Mouse (Mus musculus) liver, embryonic 16.5 days (tissue): ENCODE results near the gene Suclg1. TPM values are rescaled to one million over a fixed set of nuclear protein-coding genes. Genes with fewer than 3 reads are reported as not detected.

ENCODE experiments used
- ATAC-seq: fragments of 200-750 bp; cut with Nextera tagmentation; 2 replicates; pipeline ENCODE4 v1.8.0; 2017; ENCODE audit warnings: low read depth, mild to moderate bottlenecking, moderate number of reproducible peaks, moderate library complexity
- H3K27ac ChIP-seq: fragments of 300-500 bp; sonication (generic); 2 replicates; pipeline ENCODE4 v1.5.1; 2014; ENCODE audit warnings: mild to moderate bottlenecking, low read length
- H3K27me3 ChIP-seq: fragments of 300-500 bp; sonication (generic); 2 replicates; pipeline ENCODE4 v1.6.1; 2014; ENCODE audit warnings: low read depth, low read length, mixed read lengths; ENCODE audit not compliant: control insufficient read depth, insufficient read depth
- H3K36me3 ChIP-seq: fragments of 300-500 bp; sonication (generic); 2 replicates; pipeline ENCODE4 v1.6.1; 2014; ENCODE audit warnings: mild to moderate bottlenecking; ENCODE audit not compliant: control insufficient read depth, insufficient read depth
- H3K4me1 ChIP-seq: fragments of 300-500 bp; sonication (generic); 2 replicates; pipeline ENCODE4 v1.6.1; 2014; ENCODE audit warnings: low read depth, low read length, mixed read lengths; ENCODE audit not compliant: control insufficient read depth
- H3K4me2 ChIP-seq: fragments of 300-500 bp; sonication (generic); 2 replicates; pipeline ENCODE4 v1.6.1; 2014; ENCODE audit warnings: low read depth, low read length, mixed read lengths
- H3K4me3 ChIP-seq: fragments of 300-500 bp; sonication (generic); 2 replicates; pipeline ENCODE4 v1.5.1; 2014; ENCODE audit warnings: low read depth, mild to moderate bottlenecking, low read length
- H3K9ac ChIP-seq: fragments of 300-500 bp; sonication (generic); 2 replicates; pipeline ENCODE4 v1.6.1; 2014; ENCODE audit warnings: low read depth, low read length
- H3K9me3 ChIP-seq: fragments of 300-500 bp; sonication (generic); replicated peaks from 2 replicates; pipeline ENCODE4 v1.6.1; 2016; ENCODE audit warnings: low read length; ENCODE audit not compliant: control insufficient read depth
- WGBS: fragments of 180-500 bp; shearing (Covaris S2); extraction: QIAGEN DNeasy Blood & Tissue Kit; methylation state at CpG from one replicate; pipeline ENCODE4 v1.1.7; 2014; ENCODE audit not compliant: insufficient replicate concordance; 5-methylcytosine and 5-hydroxymethylcytosine counted together
- polyA plus RNA-seq: library from polyadenylated mRNA; unstranded; fragments of >200 nt; fragmentation: Nextera tagmentation; extraction: Ambion mirVana; gene quantifications from 2 replicates; pipeline ENCODE4 v1.2.1, GENCODE M21; 2015

Gene Suclg1
- polyA plus RNA-seq, 1 experiment from 2014 or later: 147 TPM

- Histone ChIP-seq H3K27ac (no peak overlapping the region), H3K9ac (no peak overlapping the region), H3K27me3 (no peaks in the 10 kb centered on the region), H3K36me3 (no peaks in the 10 kb centered on the region), H3K4me2 (peak overlapping the region; percentile 54), H3K4me3 (peak overlapping the region; percentile 33), H3K9me3 (no peaks in the 10 kb centered on the region), H3K4me1 (no peaks in the 10 kb centered on the region)
- peak; percentile 61 for ATAC-seq
- 33% methylated on average over 23 of the region's 23 CpGs for WGBS
Measured at GRCm38 (mm10) chr6:73221958-73222735, 26.0 kb upstream of the Suclg1 start.

- Histone ChIP-seq H3K27me3 (no peaks in the 10 kb centered on the region), H3K4me3 (no peak overlapping the region), H3K27ac (no peak overlapping the region), H3K9ac (no peak overlapping the region), H3K4me2 (no peak overlapping the region), H3K36me3 (no peaks in the 10 kb centered on the region), H3K4me1 (no peaks in the 10 kb centered on the region), H3K9me3 (no peaks in the 10 kb centered on the region)
- peak; percentile 73 for ATAC-seq
- WGBS: 49% methylated on average over 10 of the region's 10 CpGs
Measured at GRCm38 (mm10) chr6:73222841-73223526, 25.2 kb upstream of the Suclg1 start.

- 28% methylated on average over 10 of the region's 10 CpGs for WGBS
- Histone ChIP-seq H3K36me3 (no peaks in the 10 kb centered on the region), H3K4me1 (no peaks in the 10 kb centered on the region), H3K9me3 (no peaks in the 10 kb centered on the region), H3K27ac (no peak overlapping the region), H3K4me3 (no peak overlapping the region), H3K27me3 (no peaks in the 10 kb centered on the region), H3K9ac (no peak overlapping the region), H3K4me2 (no peak overlapping the region)
- ATAC-seq: no peak
Measured at GRCm38 (mm10) chr6:73227376-73228158, 20.6 kb upstream of the Suclg1 start.

- Histone ChIP-seq H3K9ac (no peak overlapping the region), H3K9me3 (no peaks in the 10 kb centered on the region), H3K36me3 (no peaks in the 10 kb centered on the region), H3K4me2 (no peak overlapping the region), H3K27ac (no peak overlapping the region), H3K4me3 (no peak overlapping the region), H3K4me1 (no peaks in the 10 kb centered on the region), H3K27me3 (no peaks in the 10 kb centered on the region)
- ATAC-seq: no peak
- 18% methylated on average over 4 of the region's 4 CpGs for WGBS
Measured at GRCm38 (mm10) chr6:73228408-73228807, 19.8 kb upstream of the Suclg1 start.

GRCm38 (mm10) chr6:73228881-73229280, 19.3 kb upstream of the Suclg1 start:
- Histone ChIP-seq H3K27ac (no peak overlapping the region), H3K4me2 (no peak overlapping the region), H3K4me1 (no peaks in the 10 kb centered on the region), H3K36me3 (no peaks in the 10 kb centered on the region), H3K4me3 (no peak overlapping the region), H3K9ac (no peak overlapping the region), H3K9me3 (no peaks in the 10 kb centered on the region), H3K27me3 (no peaks in the 10 kb centered on the region)
- 49% methylated on average over 3 of the region's 3 CpGs for WGBS
- ATAC-seq: no peak

- Histone ChIP-seq H3K36me3 (no peaks in the 10 kb centered on the region), H3K4me2 (peak overlapping the region; percentile 42; the same call in 1 of the 2 replicates), H3K27me3 (no peaks in the 10 kb centered on the region), H3K9ac (no peak overlapping the region), H3K27ac (peak overlapping the region; percentile 58), H3K4me3 (peak overlapping the region; percentile 31), H3K9me3 (no peaks in the 10 kb centered on the region), H3K4me1 (no peaks in the 10 kb centered on the region)
- WGBS: 64% methylated on average over 12 of the region's 12 CpGs
- ATAC-seq: peak; percentile 92
Measured at GRCm38 (mm10) chr6:73232152-73232584, 16.0 kb upstream of the Suclg1 start.

- 45% methylated on average over 6 of the region's 6 CpGs for WGBS
- Histone ChIP-seq H3K9ac (no peak overlapping the region), H3K4me1 (no peaks in the 10 kb centered on the region), H3K4me3 (no peak overlapping the region), H3K9me3 (no peaks in the 10 kb centered on the region; the same call in 1 of the 2 replicates), H3K27me3 (no peaks in the 10 kb centered on the region), H3K27ac (no peak overlapping the region), H3K4me2 (no peak overlapping the region), H3K36me3 (no peaks in the 10 kb centered on the region)
- no peak for ATAC-seq
Measured at GRCm38 (mm10) chr6:73233202-73233726, 14.9 kb upstream of the Suclg1 start.

- Histone ChIP-seq H3K4me1 (no peaks in the 10 kb centered on the region), H3K4me3 (no peak overlapping the region), H3K9me3 (no peaks in the 10 kb centered on the region; the same call in 1 of the 2 replicates), H3K27me3 (no peaks in the 10 kb centered on the region), H3K9ac (no peak overlapping the region), H3K4me2 (no peak overlapping the region), H3K27ac (no peak overlapping the region), H3K36me3 (no peaks in the 10 kb centered on the region)
- WGBS: 73% methylated on average over 6 of the region's 6 CpGs
- ATAC-seq: no peak
Measured at GRCm38 (mm10) chr6:73234302-73234900, 13.8 kb upstream of the Suclg1 start.
